Mouse (Mus musculus): ENCODE data around the gene Accs.

Accs gene

DNA sequence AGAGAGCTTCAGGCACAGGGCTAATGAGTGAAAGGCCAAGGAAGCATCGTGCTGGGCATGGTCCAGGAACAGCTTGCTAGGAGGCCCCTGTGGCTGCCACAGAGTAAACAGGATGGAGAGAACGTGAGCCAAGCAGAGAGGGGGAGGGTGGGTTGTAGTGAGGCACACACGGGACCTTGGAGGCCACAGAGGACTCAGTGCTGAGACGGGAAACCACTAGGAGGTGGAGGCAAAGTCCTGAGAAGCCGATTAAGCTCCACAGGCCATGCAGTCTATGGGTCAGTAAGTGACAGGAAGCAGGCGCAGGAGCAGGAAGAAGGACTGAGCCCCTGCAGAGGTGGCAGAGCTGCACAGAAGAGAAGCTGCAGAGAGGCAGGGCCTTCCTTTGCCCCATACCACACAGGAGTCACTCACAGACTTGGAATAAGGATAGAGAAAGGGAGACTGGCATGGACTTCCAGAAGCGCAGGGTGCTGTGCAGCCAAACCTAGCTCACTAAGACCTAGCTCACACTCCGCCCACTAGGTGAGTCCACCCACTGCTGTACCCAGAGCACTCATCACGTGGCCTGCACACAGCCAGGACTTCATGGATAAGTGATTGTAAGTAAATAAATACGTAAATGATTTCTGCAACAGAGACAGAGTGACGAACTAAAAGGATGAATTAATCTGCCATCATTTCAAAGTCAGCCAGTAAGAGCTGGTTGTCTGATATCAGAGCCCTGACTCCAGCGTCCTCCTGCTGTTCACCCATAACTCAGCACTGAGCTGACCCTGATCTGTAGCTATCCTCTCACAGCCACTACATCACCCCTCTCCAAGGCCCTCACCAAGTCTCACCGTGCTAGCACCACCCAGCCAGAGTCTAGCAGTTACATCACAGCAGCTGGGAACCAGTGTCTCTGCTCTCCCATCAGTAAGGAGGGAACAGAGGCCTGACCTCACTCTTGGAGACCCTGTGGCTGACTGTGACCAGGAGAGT is 57.9 kb downstream of the Accs start:
- DNase-seq, result peak; percentile 80 to 89

DNA sequence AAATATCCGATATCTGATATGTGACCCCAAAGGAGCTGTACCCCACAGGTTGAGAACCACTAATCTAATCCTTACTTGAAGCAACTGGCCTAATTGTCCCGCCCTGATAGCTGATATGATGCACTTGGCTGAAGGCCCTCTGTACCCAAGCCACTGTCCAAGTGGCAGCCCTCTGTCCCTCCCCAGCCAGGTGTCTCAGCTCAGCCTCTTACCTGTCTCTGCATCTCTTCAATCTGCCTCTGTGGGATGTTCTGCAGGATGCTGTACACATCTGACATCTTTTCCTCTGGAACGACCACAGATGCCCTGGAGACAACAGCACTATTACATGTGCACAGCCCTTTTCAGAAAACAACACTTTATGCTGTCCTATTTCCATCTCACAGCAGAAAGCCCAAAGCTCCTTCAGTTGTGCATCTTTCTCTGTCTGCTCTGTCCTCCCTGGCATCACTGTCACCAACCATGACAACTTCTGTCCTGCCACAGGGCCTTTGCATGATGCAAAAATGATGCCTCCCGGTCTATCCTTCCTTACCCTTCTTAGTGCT is 58.9 kb downstream of the Accs start:
- DNase-seq, result no peak

DNA sequence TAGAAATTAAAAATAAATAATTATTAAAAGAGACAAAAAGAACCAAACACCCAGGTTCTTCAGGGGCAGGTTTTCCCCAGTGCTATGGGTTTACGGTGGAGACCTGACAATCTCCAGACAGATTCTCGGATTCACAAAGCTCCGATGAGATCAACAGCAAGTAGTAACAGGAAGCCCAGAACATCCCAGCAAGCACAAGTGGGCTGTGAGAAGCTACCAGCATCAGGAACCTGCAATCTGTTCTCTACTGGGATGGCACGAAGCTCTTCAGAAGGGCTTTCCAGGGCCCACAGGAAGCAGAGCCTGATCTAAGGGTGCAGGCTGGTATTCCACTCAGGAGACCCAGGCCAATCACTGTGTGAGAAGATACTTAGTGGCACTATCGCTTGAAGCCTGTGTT is 61.2 kb downstream of the Accs start:
- no peak for DNase-seq

DNA sequence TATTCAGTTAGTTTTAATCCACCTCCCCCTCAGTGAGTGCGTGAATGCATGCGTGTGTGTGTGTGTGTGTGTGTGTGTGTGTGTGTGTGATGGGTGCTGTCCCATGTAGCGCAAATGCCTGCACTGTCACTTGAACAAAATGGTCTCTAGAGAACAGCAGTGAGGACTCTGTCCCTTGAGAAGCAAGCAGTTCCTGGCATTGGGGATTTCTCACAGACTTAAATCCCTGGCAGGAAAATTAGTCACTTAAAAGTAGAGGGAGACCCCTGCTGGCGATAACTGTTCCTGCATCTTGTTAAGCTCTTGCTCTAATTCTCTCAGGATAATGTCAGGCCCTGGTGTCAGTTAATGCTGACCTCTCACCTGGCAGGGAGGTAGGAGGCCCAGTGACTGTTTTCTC is 63.6 kb downstream of the Accs start:
- peak; percentile 41 to 79 for DNase-seq

DNA sequence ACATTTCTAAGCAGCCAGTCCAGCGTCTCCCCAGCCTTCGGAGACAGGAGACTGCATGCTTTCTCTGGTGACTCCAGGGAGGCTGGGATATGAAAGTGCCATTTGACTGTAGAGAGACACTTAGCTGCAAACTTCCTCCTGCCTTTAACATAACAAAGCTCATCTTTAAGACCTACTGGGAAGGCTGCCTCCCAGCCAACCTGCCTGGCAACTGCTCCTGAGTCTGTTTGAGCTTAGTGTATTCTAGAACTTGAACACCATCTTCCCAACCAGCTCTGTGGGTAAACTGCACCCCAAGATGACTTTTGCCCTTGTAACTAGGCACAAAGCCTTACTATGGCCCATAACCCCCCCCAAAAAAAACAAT is 64.3 kb downstream of the Accs start:
- DNase-seq, result no peak

DNA sequence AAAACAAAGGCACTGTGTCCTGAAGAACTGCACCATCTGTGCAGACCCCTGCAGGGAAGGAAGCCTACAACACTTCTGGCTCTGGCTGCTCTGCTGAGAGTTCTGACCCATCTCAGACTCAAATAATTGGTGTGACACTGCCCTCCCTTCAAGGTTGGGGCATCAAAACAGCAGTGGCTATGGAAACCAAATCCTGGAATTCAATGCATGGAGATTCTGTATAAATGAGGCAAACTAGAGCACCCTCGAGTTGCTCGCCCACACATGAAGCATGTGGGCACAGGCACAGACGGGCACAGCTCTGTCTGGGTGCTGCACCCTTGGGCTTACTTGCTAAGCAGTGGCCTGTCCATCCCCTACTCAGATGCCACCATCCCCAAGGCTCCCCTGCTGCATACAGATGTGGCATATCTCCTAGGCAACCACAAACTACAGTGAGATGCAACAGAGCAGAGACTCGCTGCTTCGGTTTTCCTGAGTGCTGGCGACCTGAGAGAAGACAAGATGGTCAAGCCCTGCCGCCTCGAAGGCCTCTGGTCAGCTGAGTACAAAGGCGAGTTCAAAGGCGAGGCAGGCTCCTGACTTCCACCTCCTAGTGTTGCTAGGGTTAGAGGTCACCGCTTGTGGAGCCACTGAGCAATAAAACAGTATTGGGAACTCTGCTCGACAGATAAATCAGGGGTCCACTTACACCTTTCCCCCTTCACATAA is 64.9 kb downstream of the Accs start:
- no peak for DNase-seq

DNA sequence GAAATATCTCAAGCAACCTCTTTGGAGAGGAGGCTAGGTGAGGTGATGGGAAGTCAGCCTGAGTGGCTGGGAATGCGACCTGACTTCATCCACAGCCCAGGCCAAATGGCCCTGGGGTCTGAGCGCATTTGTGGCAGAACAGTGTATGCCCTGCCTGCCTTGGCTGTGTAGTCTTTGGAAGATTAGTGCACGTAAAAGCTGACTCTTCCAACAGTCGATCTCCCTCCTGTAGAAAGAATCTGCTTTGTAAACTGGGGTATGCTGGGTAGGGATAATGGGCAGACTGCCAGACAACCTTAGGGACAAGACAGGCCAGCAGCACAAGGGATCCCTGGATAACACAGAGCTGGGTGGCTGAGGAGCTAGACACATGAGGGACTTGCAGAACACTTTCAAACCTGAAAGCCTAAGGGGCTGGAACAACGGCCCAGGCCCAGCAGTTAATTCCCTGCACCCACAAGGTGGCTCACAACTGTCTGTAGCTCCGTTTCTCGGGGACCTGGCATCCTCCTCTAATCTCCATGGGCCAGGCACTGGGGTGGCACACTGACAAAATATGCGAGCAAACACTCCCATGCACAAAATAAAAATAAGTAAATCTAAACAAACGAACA is 65.7 kb downstream of the Accs start:
- no peak for DNase-seq

All from lung, postnatal 4 days (tissue).